Mouse (Mus musculus) embryonic facial prominence, embryonic 15.5 days (tissue): ENCODE data around the gene Rassf3. TPM values are rescaled to one million over a fixed set of nuclear protein-coding genes. Genes with fewer than 3 reads are reported as not detected.

Source experiments
- ATAC-seq: fragments of 200-750 bp; cut with Nextera tagmentation; 2 replicates; pipeline ENCODE4 v1.8.0; 2017; ENCODE audit warnings: low read depth, moderate TSS enrichment; ENCODE audit not compliant: insufficient number of reproducible peaks, low FRiP score, low TSS enrichment
- H3K27ac ChIP-seq: fragments of 300-500 bp; sonication (generic); replicated peaks from 2 replicates; pipeline ENCODE4 v1.5.1; 2015; ENCODE audit warnings: mild to moderate bottlenecking, inconsistent platforms
- H3K27me3 ChIP-seq: fragments of 300-500 bp; sonication (generic); 2 replicates; pipeline ENCODE4 v1.6.1; 2015; ENCODE audit warnings: inconsistent platforms
- H3K36me3 ChIP-seq: fragments of 300-500 bp; sonication (generic); 2 replicates; pipeline ENCODE4 v1.6.1; 2015; ENCODE audit warnings: mild to moderate bottlenecking, inconsistent platforms
- H3K4me1 ChIP-seq: fragments of 300-500 bp; sonication (generic); 2 replicates; pipeline ENCODE4 v1.6.1; 2015; ENCODE audit warnings: inconsistent platforms
- H3K4me2 ChIP-seq: fragments of 300-500 bp; sonication (generic); replicated peaks from 2 replicates; pipeline ENCODE4 v1.6.1; 2015; ENCODE audit warnings: mild to moderate bottlenecking, inconsistent platforms
- H3K4me3 ChIP-seq: fragments of 300-500 bp; sonication (generic); replicated peaks from 2 replicates; pipeline ENCODE4 v1.5.1; 2015; ENCODE audit warnings: mild to moderate bottlenecking, inconsistent platforms
- H3K9ac ChIP-seq: fragments of 300-500 bp; sonication (generic); 2 replicates; pipeline ENCODE4 v1.6.1; 2015; ENCODE audit warnings: inconsistent platforms
- H3K9me3 ChIP-seq: fragments of 300-500 bp; sonication (generic); replicated peaks from 2 replicates; pipeline ENCODE4 v1.6.1; 2016; ENCODE audit warnings: inconsistent platforms
- WGBS: fragments of 180-500 bp; shearing (Covaris S2); methylation state at CpG from one replicate; pipeline ENCODE4 v1.1.7; 2015; 5-methylcytosine and 5-hydroxymethylcytosine counted together
- polyA plus RNA-seq: library from polyadenylated mRNA; unstranded; fragments of >200 nt; fragmentation: Nextera tagmentation; extraction: Ambion mirVana; gene quantifications from 2 replicates; pipeline ENCODE4 v1.2.1, GENCODE M21; 2015

Gene Rassf3
- polyA plus RNA-seq, 1 experiment from 2014 or later: 20.3 TPM

DNA sequence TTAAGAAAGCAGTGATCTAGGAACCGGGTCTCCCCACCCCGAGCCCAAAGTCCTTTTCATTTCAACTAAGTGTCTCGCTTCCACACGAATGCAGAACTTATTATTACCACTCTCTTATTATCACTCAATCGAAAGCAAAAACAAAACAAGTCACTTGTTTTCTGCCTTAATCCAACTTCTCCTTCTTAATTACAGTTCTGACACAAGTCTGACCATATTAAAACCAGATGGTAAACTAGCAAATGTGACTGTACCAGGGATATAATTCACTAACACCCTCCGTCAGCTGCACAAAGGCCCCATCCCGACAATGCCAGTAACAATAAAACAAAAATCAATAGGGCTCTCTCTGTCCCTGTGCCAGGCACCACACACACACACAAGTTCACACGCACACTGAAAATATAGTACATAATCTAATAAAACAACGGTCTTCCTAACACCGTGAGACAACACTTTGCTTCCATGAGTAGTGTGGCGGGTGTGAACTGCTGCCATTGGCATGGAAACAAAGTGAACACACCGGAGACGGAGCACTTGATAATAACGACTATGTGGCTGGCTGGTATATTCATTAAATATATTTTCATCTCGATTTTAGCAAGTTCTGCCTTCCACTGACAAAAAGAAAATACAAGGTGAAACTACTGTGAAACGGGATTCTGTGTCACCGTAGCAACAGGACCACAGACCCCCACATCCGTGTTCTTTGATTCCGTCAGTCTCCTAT lies 16.9 kb downstream of the Rassf3 start:
- WGBS: 56% methylated on average over 19 of the region's 19 CpGs
- H3K4me2 ChIP-seq: no peak overlapping the region

DNA sequence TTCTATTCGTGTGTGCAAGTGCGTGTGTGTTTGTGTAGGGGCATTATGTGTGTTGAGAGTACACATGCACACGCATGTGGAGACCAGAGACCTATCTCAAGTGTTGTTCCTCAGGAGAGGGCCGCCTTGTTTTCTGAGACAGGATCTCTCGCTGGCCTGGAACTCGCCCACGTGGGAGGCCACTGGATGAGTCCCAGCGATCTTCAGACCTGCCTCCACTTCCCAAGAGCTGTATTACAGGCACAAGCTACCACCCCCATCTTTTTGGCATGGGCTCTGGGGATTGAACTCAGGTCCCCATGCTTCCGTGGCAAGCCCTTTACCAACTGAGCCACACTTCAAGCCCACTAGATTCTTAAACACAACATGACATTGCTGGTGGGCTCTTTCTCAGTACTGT lies 17.7 kb downstream of the Rassf3 start:
- Histone ChIP-seq H3K36me3 (no peaks in the 10 kb centered on the region), H3K4me1 (peaks cover 33% of the 10 kb centered on the region), H3K4me2 (no peak overlapping the region), H3K4me3 (no peak overlapping the region), H3K27ac (no peak overlapping the region), H3K9me3 (no peaks in the 10 kb centered on the region), H3K27me3 (no peaks in the 10 kb centered on the region), H3K9ac (no peak overlapping the region)
- WGBS: 83% methylated on average over 9 of the region's 9 CpGs
- no peak for ATAC-seq

More for the DNA sequence above, 16.9 kb downstream of the Rassf3 start:
- no peak for ATAC-seq
- Histone ChIP-seq H3K4me3 (no peak overlapping the region), H3K9me3 (no peaks in the 10 kb centered on the region), H3K4me1 (peaks cover 33% of the 10 kb centered on the region), H3K36me3 (no peaks in the 10 kb centered on the region), H3K27me3 (no peaks in the 10 kb centered on the region), H3K9ac (no peak overlapping the region), H3K27ac (no peak overlapping the region)

DNA sequence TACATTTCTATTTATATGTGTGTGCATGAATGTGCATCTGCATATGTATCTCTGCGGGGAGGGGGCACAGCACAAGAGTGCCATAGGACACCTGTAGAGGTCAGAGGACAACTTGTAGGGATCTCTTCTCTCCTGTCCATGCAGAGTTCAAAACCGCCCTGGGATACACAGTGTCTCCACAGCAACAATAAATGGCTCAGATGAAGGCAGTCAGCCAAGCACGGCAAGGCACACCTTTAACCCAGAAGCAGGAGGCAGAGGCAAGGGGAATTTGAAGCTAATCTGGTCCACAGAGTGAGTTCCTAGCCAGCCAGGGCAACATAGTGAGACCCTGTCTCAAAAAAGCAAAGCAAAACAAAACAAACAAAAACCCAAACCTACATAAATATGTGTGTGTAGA lies 18.8 kb downstream of the Rassf3 start:
- ATAC-seq: no peak
- H3K27me3 ChIP-seq: no peaks in the 10 kb centered on the region
- no peak overlapping the region for H3K27ac ChIP-seq
- no peak overlapping the region for H3K9ac ChIP-seq
- no peak overlapping the region for H3K4me2 ChIP-seq
- 80% methylated on average over 3 of the region's 3 CpGs for WGBS
- H3K36me3 ChIP-seq: no peaks in the 10 kb centered on the region
- no peaks in the 10 kb centered on the region for H3K9me3 ChIP-seq
- H3K4me1 ChIP-seq: peaks cover 33% of the 10 kb centered on the region
- H3K4me3 ChIP-seq: no peak overlapping the region

DNA sequence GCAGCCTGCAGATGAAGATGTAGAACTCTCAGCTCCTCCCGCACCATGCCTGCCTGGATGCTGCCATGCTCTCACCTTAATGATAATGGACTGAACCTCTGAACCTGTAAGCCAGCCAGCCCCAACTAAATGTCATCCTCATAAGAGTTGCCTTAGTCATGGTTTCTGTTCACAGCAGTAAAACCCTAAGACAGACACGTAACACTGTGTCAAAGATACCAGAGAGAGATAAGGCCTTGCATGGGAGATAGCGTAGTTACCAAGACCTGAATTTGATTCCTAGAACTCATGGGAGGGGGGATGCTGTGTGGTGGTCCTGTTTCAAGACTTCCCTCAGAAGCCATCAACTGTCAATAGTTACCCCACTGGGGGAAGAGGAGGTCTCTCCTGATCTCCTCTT lies 20.6 kb downstream of the Rassf3 start:
- no peak overlapping the region for H3K9ac ChIP-seq
- no peaks in the 10 kb centered on the region for H3K9me3 ChIP-seq
- ATAC-seq: no peak
- H3K27ac ChIP-seq: no peak overlapping the region
- H3K36me3 ChIP-seq: no peaks in the 10 kb centered on the region
- H3K4me2 ChIP-seq: no peak overlapping the region
- no peak overlapping the region for H3K4me3 ChIP-seq
- no peaks in the 10 kb centered on the region for H3K27me3 ChIP-seq
- WGBS: 91% methylated on average over 3 of the region's 3 CpGs
- H3K4me1 ChIP-seq: peaks cover 20% of the 10 kb centered on the region

DNA sequence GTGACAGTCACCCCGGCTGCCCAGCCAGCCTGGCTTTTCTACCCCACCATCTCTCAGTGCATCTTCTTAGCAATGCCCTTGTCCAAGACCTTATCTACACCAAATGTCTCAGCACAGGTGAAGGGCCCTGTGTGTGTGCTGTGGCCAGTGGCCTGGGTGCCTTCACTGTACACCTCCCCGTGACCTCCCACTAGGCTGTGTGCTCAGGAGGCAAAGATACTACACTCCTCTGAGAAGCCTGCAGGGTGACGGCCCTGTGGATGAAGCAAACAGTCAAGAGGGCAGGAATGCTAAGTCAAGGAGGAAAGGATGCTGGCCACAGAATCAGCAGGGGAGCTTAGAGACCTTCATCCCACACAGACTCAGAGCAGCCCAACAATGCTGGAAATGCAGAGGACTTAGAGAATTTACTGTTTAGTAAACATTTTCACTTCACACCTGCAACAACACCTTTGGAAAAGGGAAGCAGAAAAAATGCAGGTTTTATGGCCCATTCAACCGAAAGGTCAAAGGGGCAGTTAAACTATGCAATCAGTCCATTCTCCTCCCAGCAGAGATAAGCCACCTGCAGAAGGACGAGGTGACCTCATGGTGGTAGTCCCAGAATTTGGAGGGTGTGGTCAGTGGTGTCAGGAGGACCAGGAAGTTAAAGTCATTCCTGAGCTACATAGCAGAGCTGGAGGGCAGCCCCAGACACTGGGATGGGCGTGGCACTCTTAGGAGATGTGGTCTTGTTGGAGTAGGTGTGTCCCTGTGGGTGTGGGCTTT lies 21.3 kb downstream of the Rassf3 start:
- Histone ChIP-seq H3K27me3 (no peaks in the 10 kb centered on the region), H3K27ac (no peak overlapping the region), H3K4me2 (no peak overlapping the region), H3K36me3 (no peaks in the 10 kb centered on the region), H3K4me1 (peaks cover 19% of the 10 kb centered on the region), H3K9ac (no peak overlapping the region), H3K9me3 (no peaks in the 10 kb centered on the region), H3K4me3 (no peak overlapping the region)
- 83% methylated on average over 6 of the region's 6 CpGs for WGBS
- no peak for ATAC-seq

DNA sequence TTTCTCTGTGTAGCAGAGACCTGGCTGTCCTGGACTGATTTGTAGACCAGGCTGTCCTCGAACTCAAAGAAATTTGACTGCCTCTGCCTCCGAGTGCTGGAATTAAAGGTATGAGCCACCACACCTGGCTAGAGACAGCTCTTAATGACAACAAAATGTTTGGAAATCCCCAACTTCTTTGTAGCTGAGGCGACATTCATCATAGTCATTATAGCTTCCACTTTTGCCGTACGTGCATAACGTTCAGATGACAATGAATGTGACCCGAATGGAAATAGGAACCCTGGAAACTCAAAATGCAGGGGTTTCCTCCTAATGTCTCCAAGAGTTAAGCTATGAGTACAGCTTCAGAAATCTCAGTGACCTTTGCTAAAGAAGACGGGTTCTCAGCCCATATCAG lies 22.1 kb downstream of the Rassf3 start:
- ATAC-seq: no peak
- peaks cover 12% of the 10 kb centered on the region for H3K4me1 ChIP-seq
- 70% methylated on average over 8 of the region's 8 CpGs for WGBS
- H3K4me3 ChIP-seq: no peak overlapping the region
- H3K4me2 ChIP-seq: no peak overlapping the region
- H3K9me3 ChIP-seq: no peaks in the 10 kb centered on the region
- H3K27me3 ChIP-seq: no peaks in the 10 kb centered on the region
- H3K9ac ChIP-seq: no peak overlapping the region
- no peaks in the 10 kb centered on the region for H3K36me3 ChIP-seq
- no peak overlapping the region for H3K27ac ChIP-seq

DNA sequence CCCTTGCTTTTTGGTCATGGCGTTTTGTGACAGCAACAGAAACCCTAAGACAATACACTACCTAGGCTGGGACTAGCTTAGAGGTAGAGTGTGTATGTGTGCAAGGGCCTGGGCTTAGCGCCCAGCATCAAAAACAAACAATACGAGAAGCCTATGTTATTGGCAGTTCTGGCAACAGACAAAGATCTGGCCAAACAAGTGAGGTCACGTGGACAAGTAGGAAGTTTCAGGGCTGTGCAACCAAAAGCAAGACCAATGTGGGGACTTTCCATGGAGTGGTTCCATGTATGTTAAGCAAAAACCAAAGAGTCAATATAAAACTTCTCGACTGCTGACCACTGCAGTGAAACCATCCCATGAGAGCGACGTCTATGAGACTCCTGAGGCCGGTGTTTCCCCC lies 30.3 kb downstream of the Rassf3 start:
- no peak overlapping the region for H3K27ac ChIP-seq
- no peaks in the 10 kb centered on the region for H3K27me3 ChIP-seq
- WGBS: 89% methylated on average over 8 of the region's 8 CpGs
- no peaks in the 10 kb centered on the region for H3K36me3 ChIP-seq
- no peaks in the 10 kb centered on the region for H3K9me3 ChIP-seq
- no peak overlapping the region for H3K9ac ChIP-seq
- peaks cover 5% of the 10 kb centered on the region for H3K4me1 ChIP-seq
- no peak overlapping the region for H3K4me3 ChIP-seq
- no peak for ATAC-seq
- H3K4me2 ChIP-seq: no peak overlapping the region

DNA sequence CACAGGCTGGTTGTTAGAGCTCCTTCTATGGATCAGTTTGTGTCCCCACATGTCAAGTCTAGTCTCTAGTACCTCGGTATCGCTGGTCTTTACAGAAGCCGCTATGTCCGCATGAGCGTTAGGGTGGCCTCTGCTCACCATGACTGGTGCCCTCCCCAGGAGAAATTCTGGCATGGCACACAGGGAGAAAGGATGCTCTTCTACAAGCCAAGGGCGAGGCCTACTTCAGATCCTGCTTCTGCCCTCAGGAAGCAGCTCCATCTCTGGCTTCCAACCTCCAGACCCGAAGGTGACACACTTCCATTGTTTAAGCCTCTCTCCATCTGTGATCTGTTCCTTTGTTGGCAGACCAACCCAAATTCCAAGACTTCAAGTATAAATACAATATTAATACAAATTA lies 31.9 kb downstream of the Rassf3 start:
- Histone ChIP-seq H3K27me3 (no peaks in the 10 kb centered on the region), H3K4me1 (peaks cover 19% of the 10 kb centered on the region), H3K9me3 (no peaks in the 10 kb centered on the region), H3K4me3 (no peak overlapping the region), H3K4me2 (no peak overlapping the region), H3K36me3 (no peaks in the 10 kb centered on the region), H3K9ac (no peak overlapping the region), H3K27ac (no peak overlapping the region)
- WGBS: 87% methylated on average over 7 of the region's 7 CpGs
- ATAC-seq: no peak

DNA sequence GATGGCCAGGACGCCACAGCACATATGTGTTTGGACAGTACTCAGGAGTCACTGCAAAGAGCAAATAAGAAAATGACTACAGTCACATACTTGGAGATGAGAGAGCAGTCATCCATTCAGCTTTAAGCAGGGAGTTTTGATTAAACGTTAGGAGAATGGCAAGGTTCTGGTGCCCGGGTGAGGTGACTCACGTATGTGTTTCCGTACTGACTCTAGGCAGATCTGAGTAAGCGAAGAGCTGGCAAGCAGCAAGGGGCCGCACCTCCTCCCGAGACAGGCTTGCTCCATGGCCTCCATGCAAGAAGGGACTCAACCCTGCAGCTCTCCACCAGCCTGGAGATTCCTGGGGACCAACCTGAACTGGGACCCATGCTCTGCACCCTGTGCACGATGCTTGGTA lies 32.4 kb downstream of the Rassf3 start:
- Histone ChIP-seq H3K36me3 (no peaks in the 10 kb centered on the region), H3K4me1 (peaks cover 19% of the 10 kb centered on the region), H3K27ac (no peak overlapping the region), H3K9ac (no peak overlapping the region), H3K4me3 (no peak overlapping the region), H3K9me3 (no peaks in the 10 kb centered on the region), H3K4me2 (no peak overlapping the region), H3K27me3 (no peaks in the 10 kb centered on the region)
- no peak for ATAC-seq
- 83% methylated on average over 9 of the region's 9 CpGs for WGBS

DNA sequence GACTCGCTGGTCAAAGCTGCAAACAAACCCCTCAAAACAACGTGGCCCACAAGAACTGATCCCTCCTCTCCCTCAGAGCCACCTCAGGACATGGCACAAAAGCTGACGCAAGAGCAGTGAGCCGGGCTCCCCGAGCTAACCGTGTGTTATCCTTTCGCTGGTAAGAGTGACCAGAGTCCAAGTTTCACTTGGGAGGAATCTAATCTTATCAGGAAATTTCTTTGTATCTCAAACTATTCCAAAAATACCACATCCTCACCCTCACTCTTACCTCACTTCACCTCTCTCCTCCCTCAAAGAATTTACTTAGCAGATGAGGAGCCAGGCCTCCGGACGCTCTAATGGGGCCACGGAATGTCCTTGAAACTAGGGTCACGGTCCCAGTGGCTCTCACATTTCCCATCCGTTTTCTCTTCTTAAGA lies 36.8 kb downstream of the Rassf3 start:
- ATAC-seq: no peak
- no peaks in the 10 kb centered on the region for H3K36me3 ChIP-seq
- H3K27me3 ChIP-seq: no peaks in the 10 kb centered on the region
- 85% methylated on average over 12 of the region's 12 CpGs for WGBS
- no peaks in the 10 kb centered on the region for H3K9me3 ChIP-seq
- H3K27ac ChIP-seq: no peak overlapping the region
- no peak overlapping the region for H3K9ac ChIP-seq
- no peak overlapping the region for H3K4me2 ChIP-seq
- H3K4me3 ChIP-seq: no peak overlapping the region
- peaks cover 45% of the 10 kb centered on the region for H3K4me1 ChIP-seq

DNA sequence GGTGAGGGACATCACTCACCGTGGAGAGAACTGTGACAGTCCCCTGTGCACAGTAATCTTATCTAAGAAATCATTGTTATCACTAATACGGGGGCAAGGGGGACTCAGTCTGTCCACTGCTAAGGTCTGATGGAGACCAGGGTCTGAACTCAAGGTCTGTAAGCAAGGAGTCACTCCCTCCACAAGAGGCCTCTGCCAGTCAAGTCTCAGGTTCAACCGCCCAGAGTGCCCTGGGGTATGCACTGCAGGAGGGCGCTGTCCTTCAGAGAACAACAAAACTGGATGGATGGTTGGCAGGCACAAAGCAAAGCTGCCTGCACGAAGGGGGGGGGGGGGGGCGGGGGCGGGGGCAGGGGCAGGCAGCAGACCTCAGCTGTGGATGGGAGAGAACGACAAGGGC lies 38.0 kb downstream of the Rassf3 start:
- Histone ChIP-seq H3K4me3 (no peak overlapping the region), H3K4me1 (peaks cover 49% of the 10 kb centered on the region), H3K36me3 (no peaks in the 10 kb centered on the region), H3K9ac (no peak overlapping the region), H3K27me3 (no peaks in the 10 kb centered on the region), H3K4me2 (no peak overlapping the region), H3K27ac (no peak overlapping the region), H3K9me3 (no peaks in the 10 kb centered on the region)
- ATAC-seq: no peak
- 74% methylated on average over 6 of the region's 8 CpGs for WGBS
